Mouse (Mus musculus): ENCODE data around the gene Lypla2. TPM values are rescaled to one million over a fixed set of nuclear protein-coding genes. Genes with fewer than 3 reads are reported as not detected.

Gene Lypla2
- polyA plus RNA-seq, 1 experiment from 2014 or later = 90.3 TPM

DNA sequence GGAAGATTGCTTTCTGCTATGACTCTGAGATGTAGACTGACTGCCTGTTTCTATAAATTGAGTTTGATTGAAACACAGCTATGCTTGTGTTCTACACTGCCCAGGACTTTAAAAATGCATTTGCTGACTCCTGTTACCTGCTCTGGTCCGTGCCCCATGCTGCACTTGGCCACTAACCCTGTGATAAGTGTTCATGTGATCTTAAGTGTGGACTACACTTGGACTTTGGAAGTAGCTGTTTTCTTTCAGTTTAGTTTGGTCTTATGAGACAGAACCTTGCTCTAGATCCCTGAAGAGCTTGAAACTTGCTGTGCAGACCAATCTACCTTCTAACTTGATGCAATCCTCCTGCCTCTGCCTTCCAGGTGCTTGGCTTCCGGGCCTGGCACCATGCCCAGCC, 48.0 kb downstream of the Lypla2 start:
- Histone ChIP-seq H3K4me2 (replicated peaks; ENCODE audit: low read depth) (no peak overlapping the region), H3K27me3 (replicated peaks; ENCODE audit: control insufficient read depth, insufficient read depth, low read length) (no peaks in the 10 kb centered on the region), H3K36me3 (ENCODE audit: control insufficient read depth, insufficient read depth) (peaks cover 34% of the 10 kb centered on the region), H3K27ac (ENCODE audit: low read depth, low read length) (peak overlapping the region; percentile 64), H3K4me3 (ENCODE audit: low read depth, low read length) (no peak overlapping the region), H3K4me1 (replicated peaks; ENCODE audit: control insufficient read depth, insufficient read depth, low read length) (no peaks in the 10 kb centered on the region), H3K9ac (ENCODE audit: low read depth, low read length) (no peak overlapping the region), H3K9me3 (ENCODE audit: control insufficient read depth) (no peaks in the 10 kb centered on the region)
- peak; percentile 45 for ATAC-seq
- WGBS = 47% methylated on average over 2 of the region's 2 CpGs
- no peak for TF ChIP-seq CTCF (IDR thresholded peaks at IDR 0.05; ENCODE audit: low read depth)

- Histone ChIP-seq H3K4me3 (ENCODE audit: low read depth, low read length) (peak overlapping the region; percentile 85), H3K9me3 (ENCODE audit: control insufficient read depth) (no peaks in the 10 kb centered on the region), H3K9ac (ENCODE audit: low read depth, low read length) (peak overlapping the region; percentile 86; the same call in 1 of the 2 replicates), H3K4me2 (replicated peaks; ENCODE audit: low read depth) (peak overlapping the region; percentile 79), H3K36me3 (ENCODE audit: control insufficient read depth, insufficient read depth) (peaks cover 29% of the 10 kb centered on the region), H3K27me3 (replicated peaks; ENCODE audit: control insufficient read depth, insufficient read depth, low read length) (no peaks in the 10 kb centered on the region), H3K4me1 (replicated peaks; ENCODE audit: control insufficient read depth, insufficient read depth, low read length) (peaks cover 14% of the 10 kb centered on the region), H3K27ac (ENCODE audit: low read depth, low read length) (peak overlapping the region; percentile 90; the same call in 1 of the 2 replicates)
- no peak for TF ChIP-seq CTCF (IDR thresholded peaks at IDR 0.05; ENCODE audit: low read depth)
- ATAC-seq = no peak
- WGBS = 41% methylated on average over 1 of the region's 1 CpGs
Measured at GRCm38 (mm10) chr4:135922190-135922589, 50.2 kb downstream of the Lypla2 start.

DNA sequence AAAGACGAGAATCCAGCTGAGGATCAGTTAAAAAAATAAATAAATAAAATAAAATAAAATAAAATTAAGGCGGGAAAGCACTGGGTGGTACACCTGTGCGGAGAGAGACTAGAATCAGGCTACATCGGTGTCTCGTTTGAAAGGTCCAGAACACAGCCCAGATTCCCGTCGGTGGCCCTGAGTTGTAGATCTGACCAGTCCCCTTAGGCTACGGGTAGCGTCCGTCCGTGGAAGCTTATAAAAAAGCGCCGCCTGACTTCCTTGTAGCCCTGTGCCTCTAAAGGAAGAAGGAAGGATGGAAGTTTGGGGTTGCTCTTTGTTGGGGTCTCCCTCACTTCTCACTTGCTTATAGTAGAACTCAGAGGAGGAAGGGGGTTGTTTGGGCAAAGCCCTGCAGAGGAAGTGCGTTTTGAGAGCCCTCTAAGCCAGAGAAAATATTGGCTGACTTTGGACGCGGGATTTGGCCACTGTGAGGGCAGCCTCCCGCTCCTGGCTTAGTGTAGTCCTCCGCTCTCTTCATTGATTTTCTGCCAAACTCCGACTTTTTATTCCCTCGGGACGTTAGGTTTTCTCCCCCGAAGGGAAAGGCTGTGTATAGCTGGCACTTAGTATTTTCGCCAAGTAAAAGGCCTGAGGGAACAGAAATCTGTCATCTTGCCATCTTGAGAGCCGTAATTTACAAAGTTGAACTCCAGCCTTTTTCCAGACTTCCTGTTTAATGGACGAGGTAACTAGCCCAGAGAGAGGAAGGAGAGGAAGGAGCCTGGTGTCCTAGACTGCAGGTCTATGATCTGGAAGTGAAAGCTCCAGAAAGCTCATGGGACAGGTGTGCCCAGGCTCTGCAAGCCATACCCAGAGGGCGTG, 50.9 kb downstream of the Lypla2 start:
- ATAC-seq = peak; percentile 27; the same call in 1 of the 2 replicates
- TF ChIP-seq CTCF (IDR thresholded peaks at IDR 0.05; ENCODE audit: low read depth) = no peak
- peak overlapping the region; percentile 79 for H3K4me2 ChIP-seq (replicated peaks; ENCODE audit: low read depth)

DNA sequence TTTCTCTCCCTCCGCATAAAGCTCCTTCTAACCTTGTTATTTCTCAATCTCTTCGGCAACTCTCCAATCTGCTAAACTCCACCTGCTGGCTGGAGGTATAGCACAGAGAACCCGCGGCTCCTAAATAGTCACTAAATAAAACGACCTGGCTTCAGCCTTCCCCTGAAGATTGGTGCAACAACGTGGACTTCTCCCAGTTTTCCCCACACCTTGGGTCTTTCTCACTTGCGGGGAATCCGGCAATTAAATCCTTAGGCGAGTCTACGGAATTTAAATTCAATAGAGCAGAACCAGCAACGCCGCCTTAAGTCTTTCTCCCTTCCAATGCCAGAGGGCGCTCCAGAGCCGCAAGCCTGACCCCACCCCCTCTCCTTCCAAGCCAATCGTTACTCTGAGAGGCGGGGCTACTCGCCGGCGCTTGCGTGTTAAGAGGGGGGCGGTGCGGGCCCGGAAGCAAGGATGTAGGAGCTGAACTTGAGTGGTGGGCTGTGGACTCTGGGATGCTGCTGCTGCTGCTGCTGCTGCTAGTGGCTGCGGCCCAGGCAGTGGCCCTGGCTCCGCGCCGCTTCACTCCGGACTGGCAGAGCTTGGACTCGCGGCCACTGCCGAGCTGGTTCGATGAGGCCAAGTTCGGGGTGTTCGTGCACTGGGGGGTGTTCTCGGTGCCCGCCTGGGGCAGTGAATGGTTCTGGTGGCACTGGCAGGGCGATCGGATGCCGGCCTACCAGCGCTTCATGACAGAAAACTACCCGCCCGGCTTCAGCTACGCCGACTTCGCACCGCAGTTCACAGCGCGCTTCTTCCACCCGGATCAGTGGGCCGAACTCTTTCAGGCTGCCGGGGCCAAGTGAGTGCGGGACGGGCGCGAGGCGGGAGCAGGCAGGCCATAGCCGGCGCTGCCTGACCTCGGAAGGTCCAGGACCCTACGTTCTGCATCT, 51.9 kb downstream of the Lypla2 start, which contains the start of gene Fuca1:
TSS of gene Fuca1 (plus strand) at position 432 of the 938 bp plus-strand sequence.
- 1% methylated on average over 60 of the region's 60 CpGs for WGBS
- peaks cover 14% of the 10 kb centered on the region for H3K4me1 ChIP-seq (replicated peaks; ENCODE audit: control insufficient read depth, insufficient read depth, low read length)
- peak; percentile 74 for ATAC-seq
- peak; percentile 90 for TF ChIP-seq CTCF (IDR thresholded peaks at IDR 0.05; ENCODE audit: low read depth)
- peak within 1 kb of the TSS; percentile 79 for H3K4me2 ChIP-seq (replicated peaks; ENCODE audit: low read depth)
- H3K36me3 ChIP-seq (ENCODE audit: control insufficient read depth, insufficient read depth) = peaks cover 14% of the 10 kb centered on the region
- H3K4me3 ChIP-seq (ENCODE audit: low read depth, low read length) = peak within 1 kb of the TSS; percentile 85
- peak within 1 kb of the TSS; percentile 92 for H3K27ac ChIP-seq (ENCODE audit: low read depth, low read length)
- H3K9ac ChIP-seq (ENCODE audit: low read depth, low read length) = peak within 1 kb of the TSS; percentile 86
- H3K9me3 ChIP-seq (ENCODE audit: control insufficient read depth) = no peaks in the 10 kb centered on the region
- H3K27me3 ChIP-seq (replicated peaks; ENCODE audit: control insufficient read depth, insufficient read depth, low read length) = no peaks in the 10 kb centered on the region

More for the DNA sequence above, 50.9 kb downstream of the Lypla2 start:
- H3K27me3 ChIP-seq (replicated peaks; ENCODE audit: control insufficient read depth, insufficient read depth, low read length) = no peaks in the 10 kb centered on the region
- peaks cover 14% of the 10 kb centered on the region for H3K4me1 ChIP-seq (replicated peaks; ENCODE audit: control insufficient read depth, insufficient read depth, low read length)
- H3K9ac ChIP-seq (ENCODE audit: low read depth, low read length) = peak overlapping the region; percentile 86
- H3K4me3 ChIP-seq (ENCODE audit: low read depth, low read length) = peak overlapping the region; percentile 85
- 1% methylated on average over 26 of the region's 26 CpGs for WGBS
- H3K27ac ChIP-seq (ENCODE audit: low read depth, low read length) = peak overlapping the region; percentile 90
- no peaks in the 10 kb centered on the region for H3K9me3 ChIP-seq (ENCODE audit: control insufficient read depth)
- H3K36me3 ChIP-seq (ENCODE audit: control insufficient read depth, insufficient read depth) = peaks cover 24% of the 10 kb centered on the region

GRCm38 (mm10) chr4:135919280-135919639, 53.2 kb downstream of the Lypla2 start:
- H3K9me3 ChIP-seq (ENCODE audit: control insufficient read depth) = no peaks in the 10 kb centered on the region
- H3K4me2 ChIP-seq (replicated peaks; ENCODE audit: low read depth) = peak overlapping the region; percentile 39
- no peak for TF ChIP-seq CTCF (IDR thresholded peaks at IDR 0.05; ENCODE audit: low read depth)
- peaks cover 14% of the 10 kb centered on the region for H3K4me1 ChIP-seq (replicated peaks; ENCODE audit: control insufficient read depth, insufficient read depth, low read length)
- ATAC-seq = peak; percentile 79
- 51% methylated on average over 3 of the region's 3 CpGs for WGBS
- no peaks in the 10 kb centered on the region for H3K27me3 ChIP-seq (replicated peaks; ENCODE audit: control insufficient read depth, insufficient read depth, low read length)
- H3K36me3 ChIP-seq (ENCODE audit: control insufficient read depth, insufficient read depth) = peaks cover 10% of the 10 kb centered on the region
- H3K9ac ChIP-seq (ENCODE audit: low read depth, low read length) = no peak overlapping the region
- H3K27ac ChIP-seq (ENCODE audit: low read depth, low read length) = peak overlapping the region; percentile 92
- no peak overlapping the region for H3K4me3 ChIP-seq (ENCODE audit: low read depth, low read length)

All from intestine, postnatal 0 days (tissue).